Mouse (Mus musculus) midbrain, embryonic 14.5 days (tissue): ENCODE data around the gene Mrpl9. TPM values are rescaled to one million over a fixed set of nuclear protein-coding genes. Genes with fewer than 3 reads are reported as not detected.

Experiments
- ATAC-seq: fragments of 200-750 bp; cut with Nextera tagmentation; 2 replicates; pipeline ENCODE4 v1.8.0; 2017; ENCODE audit warnings: moderate number of reproducible peaks, moderate library complexity; ENCODE audit not compliant: low FRiP score, low TSS enrichment
- DNase-seq: peaks from one replicate; pipeline ENCODE4 v3.0.0-alpha.2; 2015
- H3K27ac ChIP-seq: fragments of 300-500 bp; sonication (generic); replicated peaks from 2 replicates; pipeline ENCODE4 v1.5.1; 2014; ENCODE audit warnings: mild to moderate bottlenecking, low read depth, low read length, moderate library complexity
- H3K27me3 ChIP-seq: fragments of 300-500 bp; sonication (generic); 2 replicates; pipeline ENCODE4 v1.6.1; 2014; ENCODE audit warnings: low read length, control low read depth, mixed read lengths; ENCODE audit not compliant: control insufficient read depth, insufficient read depth
- H3K36me3 ChIP-seq: fragments of 300-500 bp; sonication (generic); 2 replicates; pipeline ENCODE4 v1.6.1; 2014; ENCODE audit warnings: low read length, control low read depth; ENCODE audit not compliant: control insufficient read depth, insufficient read depth
- H3K4me1 ChIP-seq: fragments of 300-500 bp; sonication (generic); 2 replicates; pipeline ENCODE4 v1.6.1; 2014; ENCODE audit warnings: mild to moderate bottlenecking, antibody characterized with exemption, low read length, control low read depth; ENCODE audit not compliant: control insufficient read depth, insufficient read depth
- H3K4me2 ChIP-seq: fragments of 300-500 bp; sonication (generic); 2 replicates; pipeline ENCODE4 v1.6.1; 2014; ENCODE audit warnings: mild to moderate bottlenecking, low read length, moderate library complexity
- H3K4me3 ChIP-seq: fragments of 300-500 bp; sonication (generic); replicated peaks from 2 replicates; pipeline ENCODE4 v1.5.1; 2014; ENCODE audit warnings: low read depth, low read length
- H3K9ac ChIP-seq: fragments of 300-500 bp; sonication (generic); replicated peaks from 2 replicates; pipeline ENCODE4 v1.6.1; 2014; ENCODE audit warnings: mild to moderate bottlenecking, low read length, moderate library complexity
- H3K9me3 ChIP-seq: fragments of 300-500 bp; sonication (generic); 2 replicates; pipeline ENCODE4 v1.6.1; 2016; ENCODE audit warnings: low read length, control low read depth, mixed read lengths; ENCODE audit not compliant: control insufficient read depth
- WGBS: fragments of 180-500 bp; shearing (Covaris S2); extraction: QIAGEN DNeasy Blood & Tissue Kit; methylation state at CpG from one replicate; pipeline ENCODE4 v1.1.7; 2014; 5-methylcytosine and 5-hydroxymethylcytosine counted together
- polyA plus RNA-seq: library from polyadenylated mRNA; unstranded; fragments of >200 nt; fragmentation: Nextera tagmentation; extraction: Ambion mirVana; gene quantifications from 2 replicates; pipeline ENCODE4 v1.2.1, GENCODE M21; 2014

Mrpl9 gene
- 52.6 and 54.1 TPM in 2 replicates for polyA plus RNA-seq

DNA sequence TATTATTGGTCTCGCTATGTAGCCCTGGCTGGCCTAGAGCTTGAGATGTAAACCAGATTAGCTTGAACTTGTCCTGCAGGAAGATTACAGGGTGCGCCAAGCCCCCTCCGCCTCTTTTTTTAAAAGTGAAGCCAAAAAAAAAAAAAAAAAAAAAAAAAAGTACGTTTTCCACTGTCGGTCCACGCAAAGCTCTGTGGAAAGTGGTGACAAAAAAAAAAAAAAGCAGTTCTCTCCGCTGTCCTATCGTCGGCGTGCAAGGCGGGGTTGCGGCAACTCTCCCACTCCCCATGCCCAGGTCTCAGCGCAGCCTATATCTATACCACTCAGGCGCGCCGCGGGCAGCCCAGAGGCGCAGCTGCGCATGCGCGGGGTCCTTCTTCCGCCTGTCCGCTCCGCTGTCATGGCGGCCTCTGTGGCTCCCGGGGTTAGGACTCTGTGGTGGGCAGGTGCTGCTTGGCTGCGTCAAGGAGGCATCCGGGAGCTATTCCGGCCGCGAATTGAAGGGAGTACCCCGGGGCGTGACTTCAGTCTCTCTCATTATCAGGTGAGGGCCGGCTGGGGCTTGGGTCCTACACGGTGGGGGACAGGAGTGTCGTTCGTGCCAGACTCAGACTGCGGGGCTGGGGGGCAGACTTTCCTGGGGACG is at the start of gene Mrpl9:
Mrpl9 (plus strand) TSS at position 368 of the 646 bp plus-strand sequence.
- peak within 1 kb of the TSS; percentile 98 for H3K4me3 ChIP-seq
- peak; percentile 98 for DNase-seq
- under 1% methylated on average over 39 of the region's 39 CpGs for WGBS
- peak; percentile 98 for ATAC-seq
- 0 out of 2 replicates have a peak, but pooled peaks cover 5% of the 10 kb centered on the region for H3K4me1 ChIP-seq
- H3K4me2 ChIP-seq = peak within 1 kb of the TSS; percentile 87
- no peaks in the 10 kb centered on the region for H3K9me3 ChIP-seq
- peak within 1 kb of the TSS; percentile 74 for H3K27ac ChIP-seq
- no peaks in the 10 kb centered on the region for H3K27me3 ChIP-seq
- peaks cover 34% of the 10 kb centered on the region for H3K36me3 ChIP-seq
- peak within 1 kb of the TSS; percentile 93 for H3K9ac ChIP-seq

GRCm38 (mm10) chr3:94396336-94396735 is 46.8 kb upstream of the Mrpl9 start:
- ATAC-seq (no peak), DNase-seq (no peak)
- 61% methylated on average over 1 of the region's 1 CpGs for WGBS
- Histone ChIP-seq H3K36me3 (no peaks in the 10 kb centered on the region), H3K9me3 (no peaks in the 10 kb centered on the region), H3K27ac (no peak overlapping the region), H3K4me1 (peaks cover 12% of the 10 kb centered on the region; the same call in 1 of the 2 replicates), H3K27me3 (no peaks in the 10 kb centered on the region), H3K4me3 (no peak overlapping the region), H3K4me2 (no peak overlapping the region), H3K9ac (no peak overlapping the region)

DNA sequence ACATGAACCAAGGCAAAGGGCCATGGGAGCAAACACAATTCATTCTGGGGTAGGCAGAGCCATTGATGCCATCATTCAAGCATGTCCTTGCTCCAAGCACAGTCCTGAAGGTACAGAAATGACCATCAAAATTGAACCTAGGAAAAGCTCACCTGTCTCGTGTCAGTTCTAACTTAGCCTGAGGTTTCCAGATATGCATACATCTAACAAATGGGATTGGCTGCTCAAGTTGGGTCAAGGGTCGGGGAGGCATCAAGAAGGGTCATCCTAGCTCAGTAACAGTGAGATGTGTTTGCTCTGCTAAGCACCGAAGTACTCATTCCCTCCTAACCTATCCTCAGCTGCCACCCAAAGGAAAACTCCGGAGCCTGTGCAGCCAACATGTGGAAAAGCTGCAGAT is 46.3 kb upstream of the Mrpl9 start:
- H3K36me3 ChIP-seq = no peaks in the 10 kb centered on the region
- 86% methylated on average over 4 of the region's 4 CpGs for WGBS
- H3K27me3 ChIP-seq = no peaks in the 10 kb centered on the region
- H3K9me3 ChIP-seq = no peaks in the 10 kb centered on the region
- no peak for DNase-seq
- H3K27ac ChIP-seq = no peak overlapping the region
- H3K4me2 ChIP-seq = no peak overlapping the region
- no peak overlapping the region for H3K4me3 ChIP-seq
- H3K9ac ChIP-seq = no peak overlapping the region
- peaks cover 12% of the 10 kb centered on the region; the same call in 1 of the 2 replicates for H3K4me1 ChIP-seq
- ATAC-seq = no peak

DNA sequence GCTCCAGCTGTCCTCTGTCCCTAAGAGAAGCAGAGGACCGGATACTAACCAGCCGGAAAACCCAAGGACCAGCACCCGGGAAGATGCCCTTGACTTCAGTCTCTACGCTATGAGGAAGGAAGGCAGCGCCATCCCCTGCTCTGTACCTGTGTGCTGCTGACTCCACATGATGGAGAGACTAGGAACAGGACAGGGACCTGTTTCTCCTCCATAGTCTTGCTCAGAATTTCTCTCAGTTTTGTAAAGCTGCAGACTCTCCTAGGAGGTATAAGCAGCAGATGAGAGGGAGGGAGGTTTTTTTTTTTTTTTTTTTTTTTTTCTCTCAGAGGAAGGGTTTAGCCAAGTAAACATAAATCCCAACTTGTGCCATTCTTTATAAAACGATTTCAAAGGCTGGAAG is 44.9 kb upstream of the Mrpl9 start, which contains the start of gene Lingo4:
Lingo4 (plus strand) TSS at position 301 of the 400 bp plus-strand sequence.
- Histone ChIP-seq H3K4me3 (peak within 1 kb of the TSS; percentile 35), H3K9me3 (no peaks in the 10 kb centered on the region), H3K36me3 (no peaks in the 10 kb centered on the region), H3K27ac (no peak within 1 kb of the TSS), H3K4me2 (peak within 1 kb of the TSS; percentile 71), H3K4me1 (peaks cover 12% of the 10 kb centered on the region; the same call in 1 of the 2 replicates), H3K9ac (peak within 1 kb of the TSS; percentile 61), H3K27me3 (no peaks in the 10 kb centered on the region)
- ATAC-seq (no peak), DNase-seq (no peak)
- WGBS = 75% methylated on average over 6 of the region's 6 CpGs

DNA sequence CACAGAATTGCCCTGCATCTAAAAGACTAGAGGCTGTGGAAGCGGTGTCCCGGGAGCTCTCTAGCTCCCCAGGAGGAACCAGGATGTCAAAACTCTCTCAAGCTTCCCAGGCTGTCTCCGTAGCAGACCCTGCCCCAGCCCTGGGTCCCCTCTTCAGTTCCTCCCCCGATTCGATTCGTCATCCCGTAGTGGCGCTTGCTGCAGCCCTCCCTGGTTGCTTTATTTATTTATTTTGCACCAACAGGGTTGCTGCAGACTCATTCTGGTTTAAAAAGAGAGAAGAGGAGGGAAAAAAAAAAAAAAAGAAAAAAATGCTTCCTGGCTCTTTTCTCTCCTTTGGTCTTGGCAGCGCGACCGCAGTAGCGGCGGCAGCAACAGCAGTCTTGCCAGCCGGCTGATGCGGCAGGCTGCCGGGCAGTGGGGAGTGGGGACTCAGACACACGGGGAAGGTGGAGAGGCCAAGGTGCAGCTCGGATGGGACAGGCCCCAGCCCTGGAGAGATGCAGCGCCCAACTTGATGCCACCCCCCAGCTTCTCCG is 44.1 kb upstream of the Mrpl9 start:
- Histone ChIP-seq H3K9me3 (no peaks in the 10 kb centered on the region), H3K27me3 (no peaks in the 10 kb centered on the region), H3K36me3 (no peaks in the 10 kb centered on the region), H3K4me1 (peaks cover 12% of the 10 kb centered on the region; the same call in 1 of the 2 replicates), H3K27ac (no peak overlapping the region), H3K4me3 (peak overlapping the region; percentile 35), H3K9ac (peak overlapping the region; percentile 61), H3K4me2 (peak overlapping the region; percentile 71)
- DNase-seq (peak; percentile 75), ATAC-seq (peak; percentile 69; the same call in 1 of the 2 replicates)
- whole genome bisulfite sequencing = 2% methylated on average over 17 of the region's 20 CpGs

DNA sequence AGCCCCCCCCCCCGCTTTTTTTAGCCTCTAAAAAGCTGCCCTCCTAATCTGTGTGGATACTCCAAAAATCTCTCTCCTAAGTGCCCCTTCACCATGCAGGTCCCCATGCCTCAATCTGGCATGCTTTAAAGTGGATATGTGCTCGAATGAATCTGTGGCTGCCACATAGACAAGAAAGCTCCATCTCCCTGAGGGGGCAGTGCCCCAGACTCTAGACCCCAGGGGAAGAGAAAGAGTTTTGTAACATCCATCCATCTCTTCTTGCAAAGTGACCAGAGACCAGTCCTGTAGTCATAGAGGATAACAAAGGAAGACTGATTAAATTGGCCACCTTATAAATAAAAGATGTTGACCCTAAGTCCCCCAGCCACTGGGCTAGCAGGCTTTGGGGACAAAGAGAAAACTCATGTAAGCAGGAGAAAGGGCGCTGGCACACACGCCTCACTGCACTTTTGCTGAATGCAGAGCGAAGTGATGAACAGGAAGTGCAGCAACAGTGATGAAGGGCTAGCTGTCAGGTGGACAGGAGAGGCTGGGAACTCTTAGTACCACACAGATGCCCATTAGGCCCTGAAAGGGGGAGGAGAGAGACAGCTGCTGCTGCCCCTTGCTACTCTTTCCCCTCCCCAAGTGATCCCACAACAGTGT is 43.3 kb upstream of the Mrpl9 start:
- H3K4me2 ChIP-seq = peak overlapping the region; percentile 71
- H3K9ac ChIP-seq = peak overlapping the region; percentile 61
- no peaks in the 10 kb centered on the region for H3K27me3 ChIP-seq
- H3K9me3 ChIP-seq = no peaks in the 10 kb centered on the region
- H3K4me3 ChIP-seq = peak overlapping the region; percentile 35
- peak; percentile 25 for DNase-seq
- peaks cover 12% of the 10 kb centered on the region; the same call in 1 of the 2 replicates for H3K4me1 ChIP-seq
- no peak overlapping the region for H3K27ac ChIP-seq
- no peak; the same call in 1 of the 2 replicates for ATAC-seq
- 20% methylated on average over 5 of the region's 5 CpGs for WGBS
- no peaks in the 10 kb centered on the region for H3K36me3 ChIP-seq

- H3K4me1 ChIP-seq = peaks cover 12% of the 10 kb centered on the region; the same call in 1 of the 2 replicates
These were observed 40.7 kb upstream of the Mrpl9 start for GRCm38 (mm10) chr3:94402451-94402850.

GRCm38 (mm10) chr3:94404366-94405054 is 38.6 kb upstream of the Mrpl9 start:
- Histone ChIP-seq H3K4me2 (no peak overlapping the region), H3K9me3 (no peaks in the 10 kb centered on the region), H3K4me3 (no peak overlapping the region), H3K27me3 (no peaks in the 10 kb centered on the region), H3K4me1 (0 out of 2 replicates have a peak, but pooled peaks cover 3% of the 10 kb centered on the region), H3K27ac (no peak overlapping the region), H3K9ac (0 out of 2 replicates have a peak overlapping the region, but pooled peaks have one; percentile 16), H3K36me3 (no peaks in the 10 kb centered on the region)
- 30% methylated on average over 7 of the region's 7 CpGs for WGBS
- ATAC-seq (no peak), DNase-seq (peak; percentile 11)

More at GRCm38 (mm10) chr3:94402451-94402850, 40.7 kb upstream of the Mrpl9 start:
- ATAC-seq (no peak), DNase-seq (no peak)
- no peaks in the 10 kb centered on the region for H3K9me3 ChIP-seq
- no peaks in the 10 kb centered on the region for H3K36me3 ChIP-seq
- no peak overlapping the region for H3K27ac ChIP-seq
- no peak overlapping the region for H3K9ac ChIP-seq
- H3K4me2 ChIP-seq = no peak overlapping the region
- no peaks in the 10 kb centered on the region for H3K27me3 ChIP-seq
- WGBS = 75% methylated on average over 8 of the region's 8 CpGs
- no peak overlapping the region for H3K4me3 ChIP-seq
